Mouse (Mus musculus): ENCODE data around the gene Efna5. TPM values are rescaled to one million over a fixed set of nuclear protein-coding genes. Genes with fewer than 3 reads are reported as not detected.

Gene Efna5
- polyA plus RNA-seq (2015; fragmentation: Nextera tagmentation; extraction: Ambion mirVana) = 3.8 and 4.8 TPM in 2 replicates

DNA sequence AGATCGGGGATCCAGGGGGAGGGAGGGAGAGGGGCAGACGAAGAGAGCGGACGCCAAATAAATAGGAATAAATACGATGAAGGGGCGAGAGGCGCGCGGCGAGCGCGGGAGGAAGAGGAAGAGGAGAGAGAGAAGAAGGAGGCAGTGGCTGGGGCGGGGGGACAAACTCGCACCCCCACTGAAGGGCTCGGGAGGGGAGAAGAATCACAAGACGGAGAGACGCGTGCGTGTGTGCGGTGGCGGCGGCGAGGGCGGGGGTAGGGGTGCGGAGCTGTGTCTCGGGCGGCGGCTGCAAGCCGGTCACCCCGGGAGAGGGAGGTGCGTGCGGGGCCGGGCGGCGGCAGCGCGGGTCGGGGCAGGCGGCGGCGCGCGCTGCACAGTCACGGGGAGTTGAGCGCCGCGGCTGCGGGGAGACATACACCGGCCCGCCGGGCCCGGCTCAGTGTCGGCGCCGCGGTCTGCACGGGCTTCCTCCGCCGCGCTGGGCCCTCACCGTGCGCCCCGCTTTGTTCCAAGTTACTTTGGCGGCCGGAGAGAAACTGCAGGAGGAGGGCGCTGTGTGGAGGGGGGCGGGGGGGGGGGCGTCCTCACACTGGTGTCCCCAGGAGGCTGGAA, at the start of gene Efna5:
Gene Efna5 (minus strand): TSS at position 142 of the 615 bp plus-strand sequence.

